Mouse (Mus musculus) monocyte, adult 59 days (primary cell): ENCODE data around the gene Slc39a2. TPM values are rescaled to one million over a fixed set of nuclear protein-coding genes. Genes with fewer than 3 reads are reported as not detected.

Experiments used
- total RNA-seq, 2 experiments: library from RNA; stranded (reverse); gene quantifications; one replicate each; pipeline ENCODE4 v1.2.4; 2023

Gene Slc39a2
- under 1 TPM; 0.18 to 0.49 TPM for total RNA-seq

DNA sequence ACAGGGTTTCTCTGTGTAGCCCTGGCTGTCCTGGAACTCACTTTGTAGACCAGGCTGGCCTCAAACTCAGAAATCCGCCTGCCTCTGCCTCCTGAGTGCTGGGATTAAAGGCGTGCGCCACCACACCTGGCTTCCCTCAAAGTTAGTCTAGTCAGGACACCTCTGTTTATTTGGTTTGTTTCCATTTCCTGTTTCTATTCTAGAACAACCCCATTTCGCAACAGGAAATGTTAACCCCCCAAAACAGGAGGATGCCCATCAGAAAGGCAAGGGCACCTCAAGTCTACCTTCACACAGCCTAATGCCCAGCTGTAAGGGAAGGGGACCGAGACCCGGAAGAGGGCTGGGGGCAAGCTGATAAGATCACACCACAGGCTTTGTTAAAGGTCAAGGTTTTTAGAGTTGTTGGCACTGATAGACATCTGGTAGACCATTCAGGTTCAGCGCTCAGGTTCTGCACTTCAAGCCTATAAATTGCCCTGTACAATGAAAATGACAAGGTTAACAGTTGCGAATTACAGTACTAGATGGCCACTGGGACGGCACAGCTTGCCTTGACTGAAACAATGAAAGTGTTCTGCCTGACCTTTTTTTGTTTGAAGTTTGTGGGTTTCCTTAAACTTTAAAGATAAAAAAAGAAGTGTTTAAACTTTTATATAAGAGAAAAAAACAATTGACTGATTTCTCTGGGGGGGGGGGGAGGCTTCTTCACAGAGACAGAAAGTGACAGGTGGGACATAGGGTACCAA is at the start of gene Slc39a2:
Gene Slc39a2 (plus strand): TSS at position 699 of the 749 bp plus-strand sequence.

DNA sequence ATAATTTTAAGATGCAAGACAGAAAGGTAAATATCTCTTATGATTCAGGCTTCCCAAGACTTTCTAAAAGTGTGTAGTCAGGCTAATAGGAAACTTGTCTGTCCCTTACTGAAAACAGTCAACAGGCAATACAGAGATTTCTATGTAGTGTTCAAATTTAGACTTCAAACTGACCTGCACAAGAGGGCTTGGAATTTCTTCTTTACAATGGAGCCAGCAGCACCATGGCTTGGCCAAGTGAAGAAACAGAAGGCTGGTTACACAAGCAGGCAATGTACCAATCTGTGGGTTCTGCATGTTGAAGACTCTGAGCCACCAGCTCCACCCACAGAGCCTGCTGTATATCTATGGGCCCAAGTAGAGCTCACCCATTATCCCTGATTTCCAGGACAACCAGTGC is 39.3 kb upstream of the Slc39a2 start, which contains the start of gene Ear6:
Gene Ear6 (plus strand): TSS at position 301 of the 400 bp plus-strand sequence.

DNA sequence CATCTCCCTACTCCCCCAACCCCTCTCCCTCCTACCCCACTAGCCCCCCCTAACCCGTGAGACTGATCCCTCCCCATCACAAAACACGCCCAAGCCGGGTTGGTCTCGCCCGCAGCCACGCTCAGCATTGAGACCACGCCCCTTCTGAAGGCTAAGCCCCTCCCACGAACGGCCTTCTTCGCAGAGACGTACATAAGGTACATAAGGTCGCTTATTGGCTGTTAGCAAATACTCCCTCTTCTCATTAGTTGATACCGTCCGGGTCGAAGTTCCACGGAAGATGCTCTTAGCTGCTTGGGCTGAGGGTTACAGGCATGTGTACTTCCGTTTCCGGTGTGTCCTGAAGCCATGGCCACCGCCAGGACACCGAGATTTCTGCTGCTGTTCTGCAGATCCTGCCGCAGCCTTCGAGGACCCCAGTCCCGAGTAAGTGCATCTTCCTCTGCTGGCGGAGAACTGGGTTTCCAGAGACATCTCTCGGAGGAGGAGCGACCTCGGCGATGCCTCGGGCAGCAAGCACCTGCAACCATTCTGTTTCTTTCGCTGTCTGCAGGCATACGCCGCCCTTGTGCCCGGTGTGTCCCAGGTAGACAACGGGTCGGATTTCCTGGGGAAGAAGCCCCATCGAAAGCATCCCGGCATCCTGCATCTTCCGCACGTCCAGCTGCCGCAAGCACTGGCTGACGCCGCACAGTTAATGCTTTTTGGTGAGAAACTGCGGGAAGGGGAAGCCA is 7.9 kb upstream of the Slc39a2 start, which contains the start of gene Mettl17:
Gene Mettl17 (plus strand): TSS at position 245 of the 734 bp plus-strand sequence.

DNA sequence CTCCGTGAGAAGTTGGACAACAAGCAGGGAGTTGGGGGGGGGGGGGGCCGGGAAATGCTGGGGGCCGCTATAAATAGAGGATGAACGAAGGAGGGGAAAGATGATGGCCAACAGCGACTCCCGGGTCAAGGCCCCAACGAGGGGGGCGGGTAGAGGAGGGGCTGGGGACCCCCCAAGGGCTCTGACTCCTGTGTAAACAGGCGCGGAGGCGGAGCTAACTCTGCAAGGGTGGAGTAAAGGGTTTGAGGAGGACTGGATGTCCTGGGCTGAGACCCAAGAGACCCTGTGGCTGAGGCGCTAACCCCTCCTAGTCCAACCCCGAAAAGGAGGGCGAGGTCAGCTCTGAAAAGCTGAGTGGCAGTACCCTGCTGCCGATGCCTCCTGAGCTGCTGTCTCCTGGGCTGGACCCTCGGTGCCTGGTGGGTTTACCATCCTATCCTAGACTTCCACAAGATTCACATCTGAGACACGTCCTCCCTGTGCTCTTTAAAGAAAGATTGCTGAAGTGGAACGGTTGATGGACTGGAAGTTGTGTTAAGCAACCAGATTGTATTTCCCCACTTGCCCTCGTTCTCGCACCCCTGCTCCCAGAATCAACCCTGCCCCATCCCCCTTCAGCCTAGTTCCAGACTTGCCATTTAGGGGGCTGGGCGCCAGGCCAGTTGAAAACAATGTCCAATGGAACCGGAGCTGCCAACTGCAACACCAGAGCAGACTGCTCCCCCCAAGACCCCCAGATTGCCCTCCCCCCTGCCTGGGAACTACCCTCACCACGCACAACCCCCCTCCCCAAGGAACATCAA is 21.5 kb downstream of the Slc39a2 start, which contains the start of gene Ndrg2:
Gene Ndrg2 (minus strand): TSS at position 199 of the 803 bp plus-strand sequence.

DNA sequence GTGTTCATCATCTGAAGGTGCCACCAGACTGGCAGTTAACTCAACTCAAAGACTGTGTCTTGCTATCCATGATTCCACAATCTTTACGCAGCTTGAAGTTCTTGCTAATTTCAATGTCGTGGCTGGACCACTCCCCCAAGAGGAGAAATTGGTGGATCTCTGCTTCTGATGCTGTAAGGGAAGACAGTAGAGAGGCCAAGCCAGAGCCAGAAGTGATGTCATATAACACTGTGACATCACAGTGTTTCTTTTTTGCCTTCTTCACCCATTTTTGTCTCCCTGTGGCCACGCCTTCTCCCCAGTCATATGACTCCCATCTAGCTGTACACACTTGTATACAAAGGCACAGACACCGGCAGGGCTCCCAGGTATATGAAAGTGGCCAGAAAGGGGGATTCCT is 25.4 kb downstream of the Slc39a2 start, which contains the start of gene Tppp2:
Gene Tppp2 (plus strand): TSS at position 301 of the 400 bp plus-strand sequence.

DNA sequence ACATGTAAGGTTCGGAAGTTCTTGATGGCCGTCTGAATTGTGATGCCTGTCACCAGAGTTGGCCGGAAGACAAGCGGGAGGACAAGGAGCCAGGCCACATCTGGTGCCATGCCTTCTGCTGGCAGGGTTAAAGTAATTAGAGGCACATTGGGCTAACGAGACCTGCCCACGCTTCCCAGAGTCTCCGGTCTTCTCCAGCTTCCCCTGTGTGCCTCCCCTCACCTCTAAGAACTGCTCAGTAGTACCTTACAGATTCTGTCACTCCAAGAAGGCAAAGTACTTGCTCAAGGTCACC is 29.8 kb downstream of the Slc39a2 start, which contains the start of gene Rnase13:
Gene Rnase13 (minus strand): TSS at position 203 of the 295 bp plus-strand sequence.

Other genes starting within 250 kb of the Slc39a2 start
- gene Gm17079, start 197.4 kb upstream of the Slc39a2 start, total RNA-seq = not detected
- not detected for gene Gm5800, start 175.7 kb upstream of the Slc39a2 start, total RNA-seq
- not detected for gene Ang4, start 119.3 kb upstream of the Slc39a2 start, total RNA-seq
- gene AY358078, start 92.8 kb upstream of the Slc39a2 start, total RNA-seq = not detected
- under 1 TPM in 1 of 2 experiments, not detected in 1; 0.79 TPM for gene Ear6, start 39.2 kb upstream of the Slc39a2 start, total RNA-seq
- gene Mettl17, start 8.0 kb upstream of the Slc39a2 start, total RNA-seq = 10 to 100 TPM; 33.4 to 42.7 TPM
- gene Ndrg2, start 21.3 kb downstream of the Slc39a2 start, total RNA-seq = 1 to 10 TPM; 1.8 TPM
- not detected for gene Tppp2, start 25.5 kb downstream of the Slc39a2 start, total RNA-seq
- not detected for gene Rnase13, start 29.9 kb downstream of the Slc39a2 start, total RNA-seq
- gene Arhgef40, start 91.8 kb downstream of the Slc39a2 start, total RNA-seq = 1 to 10 TPM; 3.7 to 4.6 TPM
- not detected for gene Tmem253, start 122.8 kb downstream of the Slc39a2 start, total RNA-seq
- 10 to 100 TPM; 20.4 to 20.7 TPM for gene Zfp219, start 127.8 kb downstream of the Slc39a2 start, total RNA-seq
- not detected for gene Olfr221, start 149.6 kb downstream of the Slc39a2 start, total RNA-seq
- gene Hnrnpc, start 211.1 kb downstream of the Slc39a2 start, total RNA-seq = 100 to 1,000 TPM; 268 to 272 TPM
- gene Rpgrip1, start 217.8 kb downstream of the Slc39a2 start, total RNA-seq = 1 to 10 TPM; 1.2 to 1.4 TPM